Mouse (Mus musculus) brain, adult 2 months (tissue): ENCODE data around the gene Gm29106.
"Not testable (repeated sequence)": the region's sequence is repeated elsewhere in the genome, so short reads cannot be mapped to it uniquely, and the experiment has no call there.

Source experiments
- DNase-seq: peaks from one replicate; pipeline ENCODE4 v3.0.0; 2011; ENCODE audit warnings: low read depth, low spot score

Gene Gm29106

DNA sequence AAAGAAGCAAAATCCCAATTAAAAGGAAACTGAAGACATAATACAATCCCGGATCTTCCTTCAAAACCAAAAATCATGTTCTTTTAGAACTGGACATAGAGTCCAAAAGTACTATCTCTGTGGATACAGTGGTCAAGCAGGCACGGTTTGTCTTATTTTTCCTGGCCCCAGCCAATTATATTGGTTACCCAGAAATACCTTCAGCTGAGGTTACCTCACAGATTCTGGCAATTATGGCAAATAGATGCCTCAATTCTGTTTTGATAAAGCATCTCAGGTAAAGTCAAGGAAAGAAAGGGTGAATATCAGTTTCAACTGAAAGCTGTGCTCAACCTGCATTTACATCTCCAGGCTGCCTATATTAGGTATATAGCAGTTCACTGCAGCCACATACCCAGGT lies at the start of gene Gm29106:
Gene Gm29106 (plus strand): TSS at position 301 of the 400 bp plus-strand sequence.
- not testable (repeated sequence) for DNase-seq

DNA sequence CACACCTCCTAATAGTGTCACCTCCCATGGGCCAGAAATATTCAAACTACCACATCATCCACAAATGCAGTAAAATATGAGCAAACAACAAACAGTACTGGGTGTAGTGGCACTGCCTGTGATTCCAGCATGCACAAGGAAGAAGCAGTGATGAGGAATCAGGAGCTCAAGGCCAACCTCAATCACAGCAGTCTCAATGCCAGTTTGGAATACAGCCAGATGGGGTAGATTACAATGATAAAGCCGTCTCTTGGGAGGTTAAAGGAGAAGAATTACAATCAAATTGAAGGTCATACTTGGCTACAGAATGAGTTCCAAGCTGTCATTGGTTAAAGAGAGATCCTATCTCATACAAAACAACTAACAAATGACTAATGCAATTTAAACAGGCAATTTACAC lies 52.2 kb downstream of the Gm29106 start:
- no peak for DNase-seq

DNA sequence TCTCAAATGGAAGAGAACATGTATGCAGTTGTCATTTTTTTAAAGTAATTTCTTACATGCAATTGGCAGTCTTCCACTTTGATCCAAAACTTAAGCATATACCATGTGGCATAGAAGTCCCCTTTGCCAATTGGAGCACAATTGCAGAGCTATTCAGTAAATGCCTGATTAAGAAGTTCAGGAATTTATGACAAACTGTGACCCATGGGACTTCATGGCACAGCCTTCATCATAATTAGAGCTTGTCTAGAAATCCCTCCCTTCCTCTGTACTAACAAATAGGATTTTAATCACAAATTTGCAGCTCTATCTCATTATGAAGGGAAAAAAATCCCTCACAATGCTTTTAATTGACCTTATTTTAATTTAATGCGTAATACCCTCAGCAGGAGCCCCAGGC lies 59.7 kb downstream of the Gm29106 start:
- no peak for DNase-seq
